Mouse (Mus musculus): ENCODE data around the gene Kmt2a.
A peak's percentile ranks its signal among the peaks of the same experiment; 100 is the strongest.

Kmt2a gene

DNA sequence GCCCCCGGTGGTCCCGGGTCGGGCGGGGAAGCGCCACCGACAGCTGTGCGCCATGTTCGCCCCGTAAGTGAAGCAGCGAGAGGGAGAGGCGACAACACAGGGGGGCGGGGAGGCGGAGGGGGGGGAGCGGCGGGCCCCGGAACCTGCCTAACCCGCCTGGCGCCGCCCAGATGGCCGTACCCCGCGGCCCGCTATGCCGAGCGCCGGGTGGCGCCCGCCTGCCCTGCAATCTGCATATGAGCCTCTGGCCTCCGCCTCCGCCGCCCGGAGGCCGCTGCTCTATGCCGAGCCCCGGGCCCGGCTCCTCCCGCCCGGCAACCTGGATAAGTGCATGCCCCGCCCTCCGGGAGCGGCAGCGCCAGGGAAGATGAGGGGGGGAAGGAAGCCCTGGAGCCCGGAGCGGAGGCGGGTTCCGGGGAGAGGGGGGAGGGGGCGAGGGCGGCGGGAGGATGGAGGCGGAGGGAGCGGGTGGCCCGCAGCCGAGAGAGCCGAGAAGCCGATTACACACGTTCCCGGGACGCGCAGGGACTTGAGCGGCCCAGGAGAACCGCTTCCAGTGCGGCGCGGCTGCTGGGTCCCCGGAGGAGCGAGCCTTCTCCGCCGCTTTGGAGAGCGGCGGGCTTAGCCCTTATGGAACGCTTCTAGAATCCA, at the start of gene Kmt2a:
Gene Kmt2a, minus strand, starts transcription at position 76 of the 651 bp plus-strand sequence.
- DNase-seq (ENCODE audit: low spot score), result peak; percentile 99

DNA sequence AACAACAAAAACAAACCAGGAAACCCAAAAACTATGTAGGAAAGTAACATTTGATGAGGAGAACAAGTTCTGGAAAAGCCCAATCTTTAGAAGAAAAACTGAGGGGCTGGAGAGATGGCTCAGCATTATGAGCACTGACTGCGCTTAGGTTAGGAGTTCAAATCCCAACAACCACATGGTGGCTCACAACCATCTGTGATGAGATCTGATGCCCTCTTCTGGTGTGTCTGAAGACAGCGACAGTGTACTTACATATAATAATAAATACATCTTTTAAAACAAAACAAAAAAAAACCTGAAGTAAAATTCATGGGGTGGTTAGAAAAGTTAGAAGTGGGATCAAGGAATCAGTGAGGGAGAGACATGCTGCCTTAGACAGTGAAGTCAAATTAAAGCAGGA, 40.4 kb upstream of the Kmt2a start:
- DNase-seq (ENCODE audit: low spot score), result no peak

- no peak for DNase-seq (ENCODE audit: low spot score)
These were observed 40.0 kb upstream of the Kmt2a start for GRCm38 (mm10) chr9:44921123-44921468.

DNA sequence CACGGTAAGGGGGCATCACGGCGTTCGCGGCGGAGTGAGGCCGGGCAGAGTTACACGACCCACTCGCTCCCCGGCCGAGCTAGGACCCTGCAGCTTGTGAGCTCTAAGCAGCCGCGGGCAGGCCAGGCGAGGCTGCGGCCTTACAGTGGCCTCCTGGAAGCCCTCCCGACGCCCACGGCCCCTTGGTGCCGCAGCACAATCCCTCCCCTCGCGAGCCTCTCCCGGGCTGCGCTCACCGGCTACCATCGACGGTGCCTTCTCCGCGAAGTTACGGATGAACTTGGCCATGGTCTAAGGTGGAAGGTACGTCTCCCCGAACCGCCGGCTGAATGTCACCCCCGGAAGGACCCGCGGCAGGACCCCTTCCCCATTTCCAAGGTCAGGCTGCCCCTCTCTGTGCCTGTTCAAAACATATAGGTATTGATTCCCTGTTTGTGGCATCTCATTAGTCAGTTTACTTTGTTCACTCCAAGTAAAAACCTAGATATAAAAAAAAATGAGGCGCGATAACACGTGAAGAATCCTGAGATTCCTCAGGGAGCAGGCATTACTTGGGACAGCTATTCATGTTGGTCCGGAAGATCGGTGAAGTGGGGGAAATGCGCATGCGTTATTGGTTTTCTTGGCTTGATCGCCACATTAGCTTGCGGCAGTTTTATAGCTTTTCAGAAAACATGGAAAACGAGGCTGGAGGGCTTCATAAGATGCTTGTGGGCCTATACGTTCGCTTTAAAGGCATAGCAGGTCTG, 39.5 kb upstream of the Kmt2a start, which contains the start of gene Atp5l:
Gene Atp5l, minus strand, starts transcription at position 369 of the 749 bp plus-strand sequence.
- DNase-seq (ENCODE audit: low spot score), result peak; percentile 67

DNA sequence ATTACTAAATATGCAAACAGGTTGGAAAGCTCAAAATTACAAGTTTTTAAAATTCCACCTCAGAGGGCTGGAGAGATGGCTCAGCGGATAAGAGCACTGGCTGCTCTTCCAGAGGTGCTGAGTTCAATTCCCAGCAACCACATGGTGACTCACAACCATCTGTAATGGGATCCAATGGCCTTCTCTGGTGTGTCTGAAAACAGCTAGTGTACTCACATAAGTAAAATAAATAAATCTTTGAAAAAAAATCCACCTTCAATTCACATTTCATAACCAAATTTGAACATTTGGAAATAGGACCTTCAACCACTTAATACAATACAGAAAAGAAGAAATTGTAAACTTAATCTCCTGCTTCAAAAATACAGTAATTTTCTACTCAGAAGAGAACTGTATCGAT, 38.5 kb upstream of the Kmt2a start:
- no peak for DNase-seq (ENCODE audit: low spot score)

DNA sequence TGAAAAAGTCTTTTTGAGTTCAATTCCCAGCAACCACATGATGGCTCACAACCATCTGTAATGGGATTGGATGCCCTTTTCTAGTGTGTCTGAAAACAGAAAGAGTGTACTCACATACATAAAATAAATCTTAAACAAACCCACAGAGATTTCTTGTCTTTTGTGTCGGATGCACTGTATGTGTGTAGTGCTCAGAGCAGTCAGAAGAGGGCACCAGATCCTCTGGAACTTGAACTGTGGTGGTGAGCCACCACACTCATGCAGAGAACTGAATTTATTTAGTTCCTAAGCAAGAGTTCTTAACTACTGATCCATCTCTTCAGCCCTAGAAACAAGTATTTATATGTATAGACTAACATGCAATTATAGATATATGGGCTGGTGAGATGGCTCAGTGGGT, 35.1 kb upstream of the Kmt2a start:
- peak; percentile 27 for DNase-seq (ENCODE audit: low spot score)

DNA sequence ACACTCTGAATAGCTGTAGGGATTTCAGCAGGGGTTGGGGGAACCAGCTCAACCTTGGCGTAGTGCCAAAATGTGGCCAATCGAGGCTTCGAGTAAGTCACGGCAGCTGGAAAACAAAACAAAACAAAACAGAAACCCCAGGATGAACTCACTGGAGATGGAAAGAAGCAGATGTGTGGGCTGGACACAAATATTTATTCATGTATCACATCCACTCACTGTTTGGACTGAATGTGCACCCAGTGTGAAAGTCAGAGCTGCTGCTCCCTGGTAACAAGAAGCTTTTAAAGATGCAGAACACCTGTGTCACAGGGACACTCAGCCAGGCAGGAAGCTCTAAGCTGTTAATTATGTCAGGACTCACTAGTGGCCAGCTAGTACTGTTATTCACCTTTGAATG, 33.6 kb upstream of the Kmt2a start:
- no peak for DNase-seq (ENCODE audit: low spot score)

DNA sequence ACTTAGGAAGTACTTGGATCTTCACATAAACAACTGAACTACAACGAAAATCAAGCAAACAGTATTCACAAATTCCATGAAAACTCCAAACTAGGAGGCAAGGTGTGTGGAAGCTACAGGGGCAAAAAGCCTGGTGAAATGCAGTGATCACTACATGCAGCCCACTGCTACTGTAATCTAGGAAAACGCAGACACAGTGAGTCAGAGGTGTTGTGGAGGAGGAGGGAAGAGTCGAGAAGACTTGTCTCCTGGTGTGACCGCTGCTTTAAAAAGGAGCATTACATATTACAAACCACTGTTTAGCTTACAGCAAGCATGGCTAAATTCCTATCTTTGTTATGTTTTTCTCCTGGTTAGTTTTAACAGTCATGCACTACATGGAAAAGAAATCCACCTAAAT, 30.3 kb upstream of the Kmt2a start:
- DNase-seq (ENCODE audit: low spot score), result no peak

GRCm38 (mm10) chr9:44905620-44906019, 24.5 kb upstream of the Kmt2a start:
- peak; percentile 8 for DNase-seq (ENCODE audit: low spot score)

GRCm38 (mm10) chr9:44904964-44905363, 23.9 kb upstream of the Kmt2a start:
- DNase-seq (ENCODE audit: low spot score), result peak; percentile 51

DNA sequence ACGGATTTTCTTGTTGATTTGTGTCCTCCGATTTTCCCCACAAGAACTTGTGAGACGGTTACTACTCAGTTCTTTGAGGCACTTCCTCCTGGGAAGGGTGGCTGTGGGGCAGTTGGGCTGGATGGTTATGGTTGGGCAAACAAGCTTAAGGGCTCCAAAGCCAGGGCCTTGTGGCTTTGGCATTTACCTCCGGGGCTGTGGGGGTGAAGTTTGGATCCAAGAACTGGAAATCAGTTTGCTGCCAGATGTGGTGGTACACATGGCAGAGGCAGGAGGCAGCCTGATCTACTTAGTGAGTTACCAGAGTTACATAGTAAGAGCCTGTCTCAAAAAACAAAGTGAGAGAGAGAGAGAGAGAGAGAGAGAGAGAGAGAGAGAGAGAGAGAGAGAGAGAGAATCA, 22.8 kb upstream of the Kmt2a start:
- no peak for DNase-seq (ENCODE audit: low spot score)

DNA sequence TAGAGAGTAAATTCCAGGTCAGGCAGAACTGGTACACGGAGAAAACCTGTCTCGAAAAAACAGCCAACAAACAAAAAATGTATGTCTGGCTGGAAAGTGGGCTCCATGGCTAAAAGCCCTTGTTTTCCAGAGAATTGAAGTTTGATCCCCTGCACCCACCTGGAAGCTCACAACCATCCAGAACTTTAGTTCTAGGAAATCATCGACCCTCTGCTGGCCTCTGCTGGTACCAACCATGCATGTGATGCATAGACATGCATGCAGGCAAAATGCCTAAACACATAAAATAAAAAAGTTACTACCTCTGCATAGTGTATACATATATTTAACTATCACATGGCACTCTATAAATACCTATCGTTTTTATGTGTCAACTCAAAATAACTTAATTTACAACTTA, 19.3 kb upstream of the Kmt2a start:
- DNase-seq (ENCODE audit: low spot score), result no peak

GRCm38 (mm10) chr9:44899716-44900115, 18.6 kb upstream of the Kmt2a start:
- DNase-seq (ENCODE audit: low spot score), result no peak

DNA sequence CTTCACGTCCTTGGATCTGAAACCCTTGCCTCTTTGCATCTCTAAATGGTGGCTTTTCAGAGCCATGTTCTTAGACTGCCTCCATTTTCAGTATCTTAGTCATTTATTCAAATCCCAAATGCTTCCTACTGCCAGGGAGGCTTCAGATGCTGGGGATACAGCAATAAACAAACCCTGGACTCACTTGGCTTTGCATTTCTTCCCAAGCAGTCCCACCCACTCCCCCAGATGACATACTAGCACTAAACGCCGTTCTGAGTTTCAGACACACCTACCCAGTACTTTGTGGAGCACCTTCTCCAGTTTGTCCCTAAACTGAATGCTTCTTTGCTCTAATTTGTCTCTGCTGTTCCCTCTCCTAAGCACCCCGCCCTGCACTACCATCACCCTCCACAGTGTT, 15.9 kb upstream of the Kmt2a start:
- no peak for DNase-seq (ENCODE audit: low spot score)

DNA sequence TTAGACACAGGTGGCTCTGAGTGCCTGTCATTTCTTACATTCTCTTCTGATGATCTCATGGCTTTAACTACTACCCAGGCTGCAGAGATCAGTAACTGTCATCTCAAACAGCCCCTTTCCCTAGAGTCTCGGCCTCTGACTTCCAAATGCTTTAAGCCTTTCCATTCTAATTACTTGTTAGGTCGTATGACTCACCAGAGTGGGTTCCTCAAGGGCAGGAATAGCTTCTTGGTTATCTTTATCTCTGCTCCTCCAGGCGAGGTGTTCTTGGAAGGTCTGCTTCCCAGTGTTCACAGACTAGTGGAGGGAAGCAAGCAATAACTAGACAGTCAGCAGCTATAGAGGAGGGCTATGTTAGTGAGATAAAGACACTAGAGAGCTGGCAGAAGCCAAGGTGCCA, 11.6 kb upstream of the Kmt2a start:
- no peak for DNase-seq (ENCODE audit: low spot score)

GRCm38 (mm10) chr9:44891210-44891609, 10.1 kb upstream of the Kmt2a start:
- DNase-seq (ENCODE audit: low spot score), result no peak

GRCm38 (mm10) chr9:44890122-44890521, 9.0 kb upstream of the Kmt2a start:
- no peak for DNase-seq (ENCODE audit: low spot score)

DNA sequence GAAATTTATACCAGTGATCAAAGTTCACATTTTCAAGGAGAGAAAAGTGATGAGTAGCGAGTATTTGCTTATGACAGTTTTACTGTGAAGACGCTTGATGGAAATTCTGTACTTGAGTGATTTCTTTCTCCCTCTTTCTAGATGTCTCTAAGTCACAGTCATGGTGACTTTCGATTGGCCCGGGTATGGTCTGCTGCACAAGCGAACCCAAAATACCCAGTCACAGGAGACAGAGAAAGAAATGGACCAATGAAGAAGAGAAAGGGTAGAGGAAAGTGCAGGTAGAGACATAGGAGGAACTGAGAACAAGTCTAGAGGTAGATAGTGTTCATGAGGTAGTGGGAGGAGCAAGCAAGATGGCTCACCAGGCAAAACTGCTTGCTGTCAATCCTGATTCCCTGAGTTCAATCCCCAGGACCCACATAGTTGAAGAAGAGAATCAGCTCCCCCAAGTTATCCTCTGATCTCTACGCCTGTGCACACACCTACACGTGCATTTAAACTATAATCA, 7.1 kb upstream of the Kmt2a start:
- DNase-seq (ENCODE audit: low spot score), result no peak

DNA sequence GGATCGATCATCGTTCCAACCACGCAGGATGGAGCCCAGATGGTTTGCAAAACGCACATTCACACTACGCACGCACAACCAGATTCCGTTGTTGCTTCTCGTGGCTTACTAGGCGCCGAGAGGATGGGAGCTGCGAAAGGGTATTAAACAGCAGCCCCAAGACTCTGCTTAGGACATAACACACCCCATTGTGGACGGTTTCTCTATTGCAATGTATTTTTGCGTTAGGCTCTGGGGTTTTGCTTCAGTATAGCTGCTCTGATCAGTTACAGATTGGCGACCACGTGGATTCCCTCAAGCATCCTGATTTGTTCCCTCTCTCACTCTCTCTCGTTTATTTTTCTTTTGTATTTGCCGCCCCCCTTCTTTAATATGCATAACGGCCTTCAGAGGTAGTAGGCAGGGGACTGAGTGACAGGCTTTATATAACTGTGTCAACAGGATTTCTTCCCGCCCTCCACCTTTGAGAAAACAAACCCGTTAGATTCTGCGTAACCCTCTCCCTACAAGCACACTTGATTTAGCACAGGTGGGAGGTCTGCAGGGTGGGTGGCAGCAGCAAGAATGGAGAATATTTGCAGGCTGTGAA, 2.0 kb upstream of the Kmt2a start:
- no peak for DNase-seq (ENCODE audit: low spot score)

DNA sequence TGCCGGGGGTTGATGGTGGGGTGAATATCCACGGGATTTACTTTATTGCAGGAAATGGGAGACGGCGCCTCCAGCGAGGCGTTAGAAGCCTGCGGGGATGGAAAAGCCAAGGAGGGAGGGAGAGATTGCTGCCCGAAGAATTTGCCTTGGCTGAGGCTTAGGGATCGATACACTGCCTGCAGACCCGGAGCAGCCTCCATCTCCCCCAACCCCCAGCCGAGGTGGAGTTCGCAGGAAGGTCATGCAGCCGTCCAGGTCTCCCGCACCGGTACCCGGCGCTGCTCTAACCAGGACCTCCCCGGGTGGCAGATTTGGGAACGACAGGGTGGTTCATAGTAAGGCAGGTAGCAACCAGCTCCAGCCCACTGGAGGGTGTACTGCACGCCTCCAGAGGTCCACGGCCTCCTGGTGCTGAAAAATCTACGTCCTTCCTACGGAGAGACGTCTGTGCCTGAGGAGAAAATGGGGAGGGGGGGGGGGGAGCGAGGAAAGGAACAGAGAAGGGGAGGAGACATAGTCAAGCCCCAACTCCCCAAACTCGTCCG, 1.4 kb upstream of the Kmt2a start:
- DNase-seq (ENCODE audit: low spot score), result peak; percentile 17

DNA sequence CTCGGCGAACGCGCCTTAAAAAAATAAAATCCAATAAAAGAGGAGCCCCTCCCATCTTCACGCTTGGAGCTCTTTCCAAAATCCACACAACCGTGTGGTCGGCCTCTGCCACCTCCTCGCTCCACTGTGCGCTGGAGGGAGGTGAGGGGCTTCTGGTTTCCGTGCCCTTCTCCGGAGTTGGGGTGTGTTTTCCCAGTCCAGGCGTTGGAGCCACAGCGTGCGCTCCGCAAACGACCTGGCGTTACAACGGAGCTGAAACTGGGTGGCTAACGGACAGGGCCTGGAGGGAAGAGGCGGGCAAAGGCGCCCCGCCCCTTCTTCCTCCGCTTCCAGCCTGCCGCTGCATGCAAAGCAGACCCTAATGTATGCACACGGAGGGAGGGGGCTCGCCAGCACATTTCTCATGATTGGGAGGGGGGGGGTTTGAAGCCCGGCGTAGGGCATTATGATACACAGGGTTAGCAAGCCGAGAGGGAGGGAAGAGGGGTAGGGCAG, 892 bp upstream of the Kmt2a start:
- peak; percentile 52 for DNase-seq (ENCODE audit: low spot score)

- peak; percentile 23 for DNase-seq (ENCODE audit: low spot score)
These were observed 601 bp downstream of the Kmt2a start for GRCm38 (mm10) chr9:44880309-44881081.

Data from urinary bladder, postnatal 25 days (tissue).